Mouse (Mus musculus): ENCODE results near the gene Zfp637. TPM values are rescaled to one million over a fixed set of nuclear protein-coding genes. Genes with fewer than 3 reads are reported as not detected.

The Zfp637 gene
- polyA plus RNA-seq, 1 experiment from 2014 or later = 128 TPM

GRCm38 (mm10) chr6:117891369-117892160 lies 50.6 kb downstream of the Zfp637 start:
- H3K27ac ChIP-seq = no peak overlapping the region
- H3K4me3 ChIP-seq = no peak overlapping the region
- no peaks in the 10 kb centered on the region for H3K9me3 ChIP-seq
- no peak overlapping the region for H3K4me2 ChIP-seq (replicated peaks)
- H3K27me3 ChIP-seq (replicated peaks) = no peaks in the 10 kb centered on the region
- 70% methylated on average over 14 of the region's 14 CpGs for WGBS
- no peak for ATAC-seq (ENCODE audit: low FRiP score, low read depth)
- no peak overlapping the region for H3K9ac ChIP-seq
- no peaks in the 10 kb centered on the region for H3K36me3 ChIP-seq
- H3K4me1 ChIP-seq = no peaks in the 10 kb centered on the region

- Histone ChIP-seq H3K27me3 (replicated peaks) (no peaks in the 10 kb centered on the region), H3K36me3 (no peaks in the 10 kb centered on the region), H3K9ac (no peak overlapping the region), H3K4me2 (replicated peaks) (no peak overlapping the region), H3K27ac (no peak overlapping the region), H3K4me1 (no peaks in the 10 kb centered on the region), H3K4me3 (no peak overlapping the region), H3K9me3 (no peaks in the 10 kb centered on the region)
- no peak for ATAC-seq (ENCODE audit: low FRiP score, low read depth)
- WGBS = 68% methylated on average over 3 of the region's 3 CpGs
Measured at GRCm38 (mm10) chr6:117892386-117892785, 51.4 kb downstream of the Zfp637 start.

- Histone ChIP-seq H3K27me3 (replicated peaks) (no peaks in the 10 kb centered on the region), H3K4me1 (no peaks in the 10 kb centered on the region), H3K27ac (no peak overlapping the region), H3K4me2 (replicated peaks) (no peak overlapping the region), H3K36me3 (no peaks in the 10 kb centered on the region), H3K4me3 (no peak overlapping the region), H3K9ac (no peak overlapping the region), H3K9me3 (no peaks in the 10 kb centered on the region)
- 85% methylated on average over 2 of the region's 2 CpGs for WGBS
- ATAC-seq (ENCODE audit: low FRiP score, low read depth) = no peak
Measured at GRCm38 (mm10) chr6:117893435-117893834, 52.5 kb downstream of the Zfp637 start.

Other genes with a start within 250 kb of the Zfp637 start
- 11.1 and 12.0 TPM in 2 replicates for gene Zfp239, start 20.9 kb downstream of the Zfp637 start, polyA plus RNA-seq (2016; fragmentation: Nextera tagmentation; extraction: Ambion mirVana)
- gene Hnrnpf, start 59.1 kb downstream of the Zfp637 start, polyA plus RNA-seq (2016; fragmentation: Nextera tagmentation; extraction: Ambion mirVana) = 463 and 469 TPM in 2 replicates
- gene Fxyd4, start 96.5 kb downstream of the Zfp637 start, polyA plus RNA-seq (2016; fragmentation: Nextera tagmentation; extraction: Ambion mirVana) = 1.2 and 2.7 TPM in 2 replicates
- 0.20 and 0.24 TPM in 2 replicates for gene Rasgef1a, start 170.3 kb downstream of the Zfp637 start, polyA plus RNA-seq (2016; fragmentation: Nextera tagmentation; extraction: Ambion mirVana)